Mouse (Mus musculus) hindbrain, embryonic 13.5 days (tissue): ENCODE data around the gene Bclaf1. TPM values are rescaled to one million over a fixed set of nuclear protein-coding genes. Genes with fewer than 3 reads are reported as not detected.

ENCODE experiments used
- ATAC-seq: fragments of 200-750 bp; cut with Nextera tagmentation; 2 replicates; pipeline ENCODE4 v1.8.0; 2017; ENCODE audit warnings: moderate TSS enrichment; ENCODE audit not compliant: low FRiP score
- H3K27ac ChIP-seq: fragments of 300-500 bp; sonication (generic); 2 replicates; pipeline ENCODE4 v1.5.1; 2015; ENCODE audit warnings: inconsistent platforms, mild to moderate bottlenecking, moderate library complexity
- H3K27me3 ChIP-seq: fragments of 300-500 bp; sonication (generic); 2 replicates; pipeline ENCODE4 v1.6.1; 2015; ENCODE audit warnings: mild to moderate bottlenecking, inconsistent platforms
- H3K36me3 ChIP-seq: fragments of 300-500 bp; sonication (generic); 2 replicates; pipeline ENCODE4 v1.6.1; 2015; ENCODE audit warnings: mild to moderate bottlenecking, inconsistent platforms
- H3K4me1 ChIP-seq: fragments of 300-500 bp; sonication (generic); replicated peaks from 2 replicates; pipeline ENCODE4 v1.6.1; 2015; ENCODE audit warnings: inconsistent platforms
- H3K4me2 ChIP-seq: fragments of 300-500 bp; sonication (generic); 2 replicates; pipeline ENCODE4 v1.6.1; 2015; ENCODE audit warnings: inconsistent platforms, mild to moderate bottlenecking, moderate library complexity
- H3K4me3 ChIP-seq: fragments of 300-500 bp; sonication (generic); 2 replicates; pipeline ENCODE4 v1.5.1; 2015; ENCODE audit warnings: mild to moderate bottlenecking, inconsistent platforms
- H3K9ac ChIP-seq: fragments of 300-500 bp; sonication (generic); 2 replicates; pipeline ENCODE4 v1.6.1; 2015; ENCODE audit warnings: mild to moderate bottlenecking, inconsistent platforms
- H3K9me3 ChIP-seq: fragments of 300-500 bp; sonication (generic); 2 replicates; pipeline ENCODE4 v1.6.1; 2016; ENCODE audit warnings: inconsistent platforms
- WGBS: fragments of 180-500 bp; shearing (Covaris S2); methylation state at CpG from one replicate; pipeline ENCODE4 v1.1.7; 2015; 5-methylcytosine and 5-hydroxymethylcytosine counted together
- microRNA-seq: library from miRNA; unstranded; fragments of <30 nt; microRNA quantifications from one replicate; pipeline ENCODE4, GENCODE M21; 2016
- polyA plus RNA-seq: library from polyadenylated mRNA; unstranded; fragments of >200 nt; fragmentation: Nextera tagmentation; extraction: Ambion mirVana; gene quantifications from 2 replicates; pipeline ENCODE4 v1.2.1, GENCODE M21; 2015

Bclaf1 gene
- polyA plus RNA-seq, 1 experiment from 2014 or later: 127 TPM

DNA sequence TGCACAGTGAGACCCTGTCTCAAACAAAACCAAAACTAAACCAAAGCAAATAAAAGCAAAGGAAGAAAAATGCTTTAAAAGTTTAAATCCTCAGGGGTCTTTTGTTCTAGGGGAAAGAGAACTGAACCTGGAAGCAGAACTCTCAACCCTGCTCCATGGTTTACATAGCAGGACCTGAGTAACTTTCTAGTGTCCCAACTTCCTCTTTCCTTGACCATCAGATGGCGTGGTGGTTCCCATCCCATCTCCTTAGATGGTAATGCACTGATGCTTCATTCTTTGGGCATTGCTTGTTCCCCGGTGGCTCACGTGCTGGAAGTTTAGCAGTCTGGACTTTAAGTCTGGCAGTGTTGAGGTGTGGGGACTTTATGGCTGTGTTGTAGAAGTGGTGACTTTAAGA lies 69.1 kb downstream of the Bclaf1 start:
- 85% methylated on average over 3 of the region's 3 CpGs for WGBS
- ATAC-seq: no peak
- no peak overlapping the region for H3K4me3 ChIP-seq
- H3K27ac ChIP-seq: no peak overlapping the region
- peaks cover 11% of the 10 kb centered on the region for H3K4me1 ChIP-seq
- no peak overlapping the region for H3K9ac ChIP-seq
- no peaks in the 10 kb centered on the region for H3K9me3 ChIP-seq
- H3K36me3 ChIP-seq: no peaks in the 10 kb centered on the region
- H3K4me2 ChIP-seq: no peak overlapping the region
- H3K27me3 ChIP-seq: no peaks in the 10 kb centered on the region

DNA sequence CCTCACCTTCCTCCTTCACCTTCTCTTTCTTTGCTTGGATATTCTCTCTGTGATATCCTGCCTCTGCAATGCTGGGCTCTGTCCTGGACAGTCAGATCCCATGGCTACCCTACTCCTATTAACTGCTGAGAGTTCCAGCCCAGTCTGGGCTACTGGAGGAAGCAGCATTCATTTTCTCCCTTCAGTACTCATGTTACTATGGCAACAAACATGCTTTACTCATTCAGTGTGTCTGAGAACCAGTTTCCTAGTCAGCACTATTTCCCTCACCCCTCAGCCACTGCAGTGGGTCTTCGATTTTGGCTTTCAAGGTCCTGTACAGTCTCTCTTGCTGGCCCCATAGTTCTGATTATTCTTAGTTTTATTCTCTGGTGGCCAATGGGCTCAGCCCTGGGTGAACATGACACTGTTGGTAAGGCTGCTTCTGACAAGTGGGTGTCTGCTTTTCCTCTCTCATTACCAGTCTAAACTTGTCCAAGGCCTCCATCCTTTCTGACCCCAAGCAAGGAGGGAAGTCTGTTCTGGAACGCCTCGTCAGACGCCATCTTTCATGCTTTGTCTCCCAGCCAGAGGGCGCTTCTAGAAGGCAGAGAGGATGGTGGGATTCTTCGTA lies 70.6 kb downstream of the Bclaf1 start:
- Histone ChIP-seq H3K4me3 (no peak overlapping the region), H3K4me1 (peaks cover 11% of the 10 kb centered on the region), H3K9me3 (no peaks in the 10 kb centered on the region), H3K4me2 (no peak overlapping the region), H3K9ac (no peak overlapping the region), H3K27me3 (no peaks in the 10 kb centered on the region), H3K36me3 (no peaks in the 10 kb centered on the region), H3K27ac (no peak overlapping the region)
- 75% methylated on average over 6 of the region's 6 CpGs for WGBS
- peak; percentile 71 for ATAC-seq

GRCm38 (mm10) chr10:20390568-20390967 lies 78.3 kb downstream of the Bclaf1 start:
- no peaks in the 10 kb centered on the region for H3K27me3 ChIP-seq

More at GRCm38 (mm10) chr10:20390568-20390967, 78.3 kb downstream of the Bclaf1 start:
- no peak for ATAC-seq
- 68% methylated on average over 3 of the region's 3 CpGs for WGBS
- Histone ChIP-seq H3K9me3 (no peaks in the 10 kb centered on the region), H3K4me1 (no peaks in the 10 kb centered on the region), H3K9ac (no peak overlapping the region), H3K4me2 (no peak overlapping the region), H3K4me3 (no peak overlapping the region), H3K36me3 (no peaks in the 10 kb centered on the region), H3K27ac (no peak overlapping the region)

Small RNAs within 50 kb of the gene (microRNA-seq; reads per million reads assigned to microRNA genes)
- not detected for gene Mir6413

Other genes with a start within 250 kb of the Bclaf1 start
- 10.3 and 10.6 TPM in 2 replicates for gene Map7, start 164.0 kb upstream of the Bclaf1 start, polyA plus RNA-seq
- gene Mtfr2, start 35.3 kb downstream of the Bclaf1 start, polyA plus RNA-seq: 0.36 and 1.4 TPM in 2 replicates